14 mouse cellular contexts compared by ENCODE assay signal in the genomic region with DNA sequence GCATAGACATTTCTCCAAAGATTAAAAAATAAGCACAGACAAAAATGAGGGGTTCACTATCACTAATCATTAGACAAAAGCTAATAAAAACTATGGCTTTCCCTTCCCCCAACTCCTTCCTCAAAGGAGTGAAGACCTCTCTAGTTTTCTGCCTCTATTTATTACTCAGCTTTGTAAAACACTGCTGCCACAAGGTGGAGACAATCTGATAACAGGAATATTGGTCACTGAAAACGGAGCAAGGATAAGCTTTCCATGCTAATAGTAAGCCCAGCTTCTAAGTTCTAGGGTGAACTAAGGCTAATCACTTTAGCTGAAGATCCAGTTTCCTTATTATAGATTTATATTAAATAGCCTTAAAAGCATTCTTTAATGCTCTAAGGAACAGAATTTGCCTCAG. TPM values are rescaled to one million over a fixed set of nuclear protein-coding genes. Genes with fewer than 3 reads are reported as not detected.
DNase-seq lines count a peak whose midpoint lies in the region; ATAC-seq and TF ChIP-seq lines count a peak whose summit lies in the region.
"Had no signal": no experiment of that assay in that cellular context is flagged by ENCODE, and none has a peak within 500 bp of the region (broad histone marks: within the 10 kb centered on the region; RNA-seq: fewer than 3 reads in every experiment).

No protein-coding gene starts in this region.

- H3K27ac ChIP-seq in kidney, adult 2 months (ENCODE audit: insufficient read depth, low read depth, low read length), result no peak overlapping the region
- H3K27ac ChIP-seq: hindbrain, embryonic 10.5 days; liver, embryonic 12.5 days had no signal

- peaks cover 8% of the 10 kb centered on the region for H3K4me1 ChIP-seq in kidney, adult 2 months (ENCODE audit: control insufficient read depth, insufficient read depth, low read length)
- H3K4me1 ChIP-seq: hindbrain, embryonic 10.5 days had no signal

- peak; percentile 10 to 32 for DNase-seq in cerebellum, postnatal 14 days
- DNase-seq in cerebellum, adult 18-20 months, result no peak
- peak; percentile 19 for DNase-seq in kidney, adult 2 months
- no peak for DNase-seq in kidney, adult 11 months
- peak; percentile 57 for DNase-seq in lung, postnatal 36 days
- DNase-seq in lung, postnatal 4 days, result no peak
- no peak for DNase-seq in urinary bladder, adult 18-20 months (ENCODE audit: low spot score in 2 of 2)
- DNase-seq: adrenal gland, postnatal 14 days; kidney, adult 8-10 months; right cerebral cortex, postnatal 4 days had no signal

- no peaks in the 10 kb centered on the region for H3K27me3 ChIP-seq in kidney, adult 2 months (replicated peaks; ENCODE audit: control insufficient read depth, insufficient read depth, low read length)
- H3K27me3 ChIP-seq: liver, embryonic 12.5 days; megakaryocyte, embryonic 14.5 days had no signal

- H3K36me3 ChIP-seq in kidney, adult 2 months (ENCODE audit: control insufficient read depth, insufficient read depth, low read length), result no peaks in the 10 kb centered on the region
- H3K36me3 ChIP-seq: hindbrain, embryonic 10.5 days; liver, embryonic 12.5 days had no signal

- no peak overlapping the region for H3K4me3 ChIP-seq in kidney, adult 2 months (ENCODE audit: insufficient read depth, low read depth, low read length)
- H3K4me3 ChIP-seq: hindbrain, embryonic 10.5 days; liver, embryonic 12.5 days; megakaryocyte, embryonic 14.5 days had no signal

- TF ChIP-seq CTCF in kidney, adult 2 months (conservative IDR thresholded peaks at IDR 0.05; ENCODE audit: insufficient read depth, insufficient read length, low read depth, low read length), result no peak

- 15% methylated on average over 1 of the region's 1 CpGs for WGBS in kidney, adult 2 months

- TF ChIP-seq POLR2A in kidney, adult 2 months (IDR thresholded peaks at IDR 0.05; ENCODE audit: low read depth, low read length), result no peak

- ATAC-seq in megakaryocyte progenitor cell, adult 5-6 weeks (replicated peaks; ENCODE audit: poor library complexity), result peak; percentile 38; the same call in 1 of the 2 replicates
- ATAC-seq: liver, embryonic 12.5 days had no signal

RNA-seq across cellular contexts. Expression of a gene that starts 8.3 kb away (rescaled TPM):
- polyA plus RNA-seq in kidney, adult 2 months (2012; rRNA removed), result 13.8 and 16.4 TPM in 2 replicates
- total RNA-seq in megakaryocyte progenitor cell, adult 5-6 weeks (2015), result 54.5 and 61.9 TPM in 2 replicates
- total RNA-seq in megakaryocyte progenitor cell, adult 5-6 weeks (2017), result 76.0 and 81.9 TPM in 2 replicates

Comparison
In these comparisons a context has a peak if more than half of its experiments do, and no peak if none do; other contexts are left out.
1. DNase-seq: peak in cerebellum, postnatal 14 days (2 of 2), kidney, adult 2 months (single experiment) and lung, postnatal 36 days (single experiment); none in cerebellum, adult 18-20 months (0 of 2), kidney, adult 11 months (single experiment), lung, postnatal 4 days (0 of 2) and urinary bladder, adult 18-20 months (0 of 2).